Comparison of ENCODE assay signal across 9 mouse cellular contexts in genomic region chr14:76791811-76792571, GRCm38 (mm10).
A peak's percentile ranks its signal among the peaks of the same experiment; 100 is the strongest.
DNase-seq lines count a peak whose midpoint lies in the region; ATAC-seq lines count a peak whose summit lies in the region.
"Had no signal": no experiment of that assay in that cellular context is flagged by ENCODE, and none has a peak within 500 bp of the region (broad histone marks: within the 10 kb centered on the region; RNA-seq: fewer than 3 reads in every experiment).

No protein-coding gene starts in this region.

- H3K27me3 ChIP-seq in heart, embryonic 12.5 days (replicated peaks) = no peaks in the 10 kb centered on the region

- H3K9me3 ChIP-seq in heart, embryonic 12.5 days (replicated peaks) = no peaks in the 10 kb centered on the region

- 38% methylated on average over 6 of the region's 6 CpGs for WGBS in heart, embryonic 12.5 days

- intact Hi-C loops in left cerebral cortex, postnatal 4 days (cut with DNase I) = loop anchor here (10.0 kb wide), 1 partner anchor 213 kb away; no protein-coding TSS in a partner anchor

- 0 out of 2 replicates have a peak overlapping the region, but pooled peaks have one; percentile 28 for H3K27ac ChIP-seq in heart, embryonic 12.5 days (ENCODE audit: poor library complexity, severe bottlenecking)

- no peak for DNase-seq in heart, adult 8-10 months (ENCODE audit: low spot score)
- peak; percentile 10 for DNase-seq in cerebellum, adult 9-10 months
- peak; percentile 33 to 53 for DNase-seq in frontal cortex, postnatal 25 days (ENCODE audit: low spot score in 2 of 2)
- peak; percentile 70 for DNase-seq in left cerebral cortex, postnatal 4 days
- DNase-seq in right cerebral cortex, postnatal 36 days (ENCODE audit: low spot score in 2 of 2) = peak; percentile 49 to 69
- no peak for DNase-seq in urinary bladder, postnatal 10 days (ENCODE audit: low spot score)
- no peak for DNase-seq in lung, postnatal 10 days

- ATAC-seq in heart, embryonic 12.5 days (ENCODE audit: insufficient number of reproducible peaks, low FRiP score) = no peak

- peaks cover 34% of the 10 kb centered on the region for H3K4me1 ChIP-seq in heart, embryonic 12.5 days (replicated peaks)

- no peaks in the 10 kb centered on the region for H3K36me3 ChIP-seq in heart, embryonic 12.5 days

- H3K9ac ChIP-seq in heart, embryonic 12.5 days = 0 out of 2 replicates have a peak overlapping the region, but pooled peaks have one; percentile 14

- no peak overlapping the region for H3K4me3 ChIP-seq in heart, embryonic 12.5 days
- H3K4me3 ChIP-seq: megakaryocyte, embryonic 14.5 days had no signal

- no peak overlapping the region for H3K4me2 ChIP-seq in heart, embryonic 12.5 days

Comparison
In these comparisons a context has a peak if more than half of its experiments do, and no peak if none do; other contexts are left out.
1. DNase-seq: peak in cerebellum, adult 9-10 months (single experiment), frontal cortex, postnatal 25 days (2 of 2), left cerebral cortex, postnatal 4 days (single experiment) and right cerebral cortex, postnatal 36 days (2 of 2); none in heart, adult 8-10 months (single experiment), urinary bladder, postnatal 10 days (single experiment) and lung, postnatal 10 days (single experiment).